Mouse (Mus musculus): ENCODE measurements around the gene Gtf2a2.

Gene Gtf2a2

DNA sequence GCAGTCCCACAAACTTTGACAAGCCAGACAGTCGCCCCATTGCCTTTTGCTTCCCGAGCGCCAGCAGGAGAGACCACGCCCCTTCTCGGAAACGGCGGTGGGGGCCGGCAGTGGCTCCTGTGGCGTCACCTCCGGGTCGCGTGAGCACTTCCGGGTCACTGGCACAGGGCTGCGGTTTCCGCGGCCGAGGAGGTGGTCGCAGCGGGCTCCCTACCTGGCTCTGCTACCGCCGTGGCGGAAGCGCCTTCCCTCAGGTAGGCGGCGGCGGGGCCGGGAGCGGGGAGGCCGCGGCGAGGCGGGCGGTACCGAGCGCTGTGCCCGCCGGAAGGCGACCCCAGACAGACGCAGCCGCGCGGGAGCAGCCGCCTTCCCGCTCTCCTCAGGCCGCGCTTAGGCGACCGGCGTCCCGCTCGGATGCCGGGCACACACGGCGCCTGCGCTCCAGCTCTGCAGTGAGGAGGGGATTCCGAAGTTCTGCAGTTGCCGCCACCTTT, at the start of gene Gtf2a2:
Gene Gtf2a2, plus strand, starts transcription at position 143 of the 494 bp plus-strand sequence.
- peak; percentile 97 for DNase-seq

DNA sequence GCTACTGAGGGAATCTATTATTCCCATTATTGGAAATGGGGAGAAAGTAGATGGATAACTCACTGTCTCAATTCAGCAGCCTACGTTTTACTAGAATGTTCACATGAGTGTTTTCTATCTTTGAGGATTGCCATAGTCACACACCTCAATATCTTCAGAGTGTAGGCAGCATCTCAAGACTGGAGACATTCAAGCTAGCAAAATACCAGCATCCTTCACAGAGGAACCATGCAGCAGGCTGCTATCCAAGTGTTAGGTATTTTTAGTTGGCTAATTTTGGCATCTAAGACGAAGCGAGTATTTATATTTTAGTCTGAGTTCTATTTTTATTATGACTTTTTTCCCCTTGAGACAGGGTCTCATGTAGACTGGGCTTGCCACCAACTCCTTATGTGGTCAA, 48.0 kb upstream of the Gtf2a2 start:
- DNase-seq, result no peak

DNA sequence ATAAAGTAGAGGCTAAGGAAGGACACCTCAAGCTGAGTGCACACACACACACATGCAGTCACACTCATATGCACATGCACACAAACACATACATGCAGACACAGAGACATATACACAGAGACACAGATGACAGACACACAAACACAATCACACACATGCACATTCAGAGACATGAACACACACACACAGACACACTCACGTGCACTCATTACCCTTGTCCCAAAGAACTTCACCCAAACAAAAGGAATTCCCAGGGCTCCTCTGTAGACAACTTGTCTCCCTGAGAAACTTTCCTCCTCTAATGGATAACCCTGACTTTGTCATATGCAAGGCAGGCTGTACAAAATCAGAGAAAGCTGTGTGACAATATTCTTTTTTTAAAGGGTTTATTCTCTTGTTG, 26.8 kb upstream of the Gtf2a2 start:
- DNase-seq, result no peak

DNA sequence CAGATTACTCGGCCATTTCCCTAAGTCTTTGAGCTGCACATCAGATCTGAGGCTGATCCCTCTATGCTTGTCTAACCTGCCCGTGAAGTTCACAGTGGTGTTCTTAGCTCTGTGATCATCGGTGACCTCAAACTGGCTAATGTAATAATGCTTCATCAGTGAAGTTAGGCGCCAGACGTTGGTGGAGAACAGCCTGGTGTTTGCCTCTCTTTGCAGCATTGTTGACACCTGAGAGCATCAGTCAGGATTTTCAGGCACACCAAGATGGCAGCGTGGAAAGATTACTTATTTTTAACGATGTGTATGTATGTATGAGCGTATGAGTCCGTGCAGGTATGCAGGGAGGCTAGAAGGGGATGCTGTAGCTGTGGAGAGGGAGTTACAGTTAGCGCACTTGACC, 26.3 kb upstream of the Gtf2a2 start:
- no peak for DNase-seq

- DNase-seq, result no peak
These were observed 25.8 kb upstream of the Gtf2a2 start for GRCm38 (mm10) chr9:69986571-69986970.

DNA sequence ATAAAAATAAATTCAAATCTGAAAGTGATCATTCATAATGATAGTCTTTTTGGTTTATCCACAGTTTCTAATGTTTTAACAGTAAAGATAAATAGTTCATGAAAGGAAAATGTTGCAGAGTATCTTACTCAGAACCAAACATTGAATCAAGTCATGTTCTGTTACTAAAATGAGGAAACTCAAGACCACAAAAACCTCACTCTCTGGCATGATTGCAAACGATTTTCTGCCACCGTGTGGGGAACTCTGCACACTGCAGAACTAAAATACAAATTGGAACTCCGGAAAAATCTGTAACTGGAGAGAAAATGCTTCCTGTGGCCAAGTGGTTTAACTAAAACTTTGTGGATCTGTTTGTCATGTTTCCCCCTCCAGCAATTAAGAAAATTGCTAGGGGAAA, 24.8 kb upstream of the Gtf2a2 start:
- DNase-seq, result peak; percentile 81

GRCm38 (mm10) chr9:69988706-69989302, 23.5 kb upstream of the Gtf2a2 start:
- DNase-seq, result no peak

DNA sequence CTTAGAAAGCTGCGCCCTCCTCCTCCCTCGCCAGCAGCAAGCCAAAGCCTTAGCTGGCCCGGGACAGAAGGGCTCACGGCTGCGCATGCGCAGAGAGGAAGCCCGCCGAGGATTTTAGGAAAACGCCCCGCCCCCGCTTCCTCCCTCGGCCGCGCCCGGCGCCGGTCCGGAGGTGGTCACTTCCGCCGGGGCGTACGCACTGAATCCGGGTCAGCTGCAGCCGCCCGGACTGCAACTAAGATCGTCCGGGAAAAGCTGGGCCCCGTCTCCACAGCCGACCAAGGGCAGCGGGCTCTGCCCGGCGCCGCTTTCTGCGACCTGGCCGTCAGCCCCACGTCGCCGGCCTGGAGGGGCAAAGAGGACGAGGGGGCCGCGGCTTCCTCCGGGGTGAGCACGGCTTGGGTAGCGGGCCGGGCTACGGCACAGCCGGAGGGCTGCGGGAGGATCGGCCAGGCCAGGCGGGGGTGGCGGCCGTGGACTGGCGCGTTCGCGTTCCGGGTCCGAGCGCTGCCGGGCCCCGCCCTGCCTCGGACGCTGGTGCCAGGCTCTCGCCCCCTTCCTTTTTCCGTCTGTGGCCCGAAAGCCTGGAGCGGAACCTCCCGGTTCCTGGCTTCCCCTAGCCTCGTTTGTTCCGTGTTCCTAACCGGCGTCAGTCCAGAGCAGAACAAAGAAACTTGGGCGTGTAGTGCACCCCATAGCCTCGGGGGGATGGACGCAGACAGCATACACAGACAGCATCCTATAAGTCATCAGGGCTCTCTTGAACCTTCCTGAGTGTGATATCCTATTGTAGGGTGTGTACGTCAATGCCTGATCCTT, 22.8 kb upstream of the Gtf2a2 start, which contains the start of gene Bnip2:
Gene Bnip2, plus strand, starts transcription at position 164 of the 819 bp plus-strand sequence.
- peak; percentile 97 for DNase-seq

DNA sequence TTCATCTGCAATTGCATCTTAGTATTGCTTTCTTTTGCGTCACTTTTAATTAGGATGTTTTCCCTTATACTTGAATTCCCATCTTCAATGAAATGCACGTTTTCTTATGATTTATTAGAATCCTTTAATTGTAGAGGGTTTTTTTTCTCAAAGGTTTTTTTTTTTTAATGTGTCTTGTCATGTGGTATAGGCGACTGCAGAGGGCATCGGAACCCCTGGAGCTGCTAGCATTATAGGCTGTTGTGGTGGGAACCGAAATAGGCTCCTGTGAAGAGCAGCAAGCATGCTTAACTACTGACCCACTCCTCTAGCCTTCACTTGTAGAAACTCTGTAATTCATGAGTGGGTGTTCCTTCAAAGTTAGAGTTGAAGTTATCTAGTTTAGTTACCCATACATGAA, 22.0 kb upstream of the Gtf2a2 start:
- DNase-seq, result no peak

- DNase-seq, result no peak
These were observed 19.5 kb upstream of the Gtf2a2 start for GRCm38 (mm10) chr9:69992841-69993277.

DNA sequence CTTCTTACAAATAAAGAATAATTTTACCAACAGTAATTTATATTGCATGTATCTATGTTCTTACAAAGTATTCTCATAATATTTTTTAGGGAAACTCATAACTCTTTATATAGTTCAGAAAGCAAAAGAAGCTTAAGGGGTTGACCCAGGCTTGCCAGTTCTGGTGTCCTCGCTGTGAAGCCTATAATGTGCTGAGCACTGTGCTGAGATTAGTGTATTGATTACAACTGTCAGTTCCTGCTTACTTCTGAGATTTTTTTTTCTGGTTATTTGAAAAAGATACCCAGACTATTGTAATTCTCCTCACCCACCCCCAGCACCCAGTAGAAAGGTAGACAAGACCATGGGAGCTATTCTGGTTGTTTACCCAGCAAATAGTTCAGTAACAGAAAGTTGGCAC, 18.9 kb upstream of the Gtf2a2 start:
- DNase-seq, result no peak

GRCm38 (mm10) chr9:69994547-69994946, 17.8 kb upstream of the Gtf2a2 start:
- DNase-seq, result no peak

DNA sequence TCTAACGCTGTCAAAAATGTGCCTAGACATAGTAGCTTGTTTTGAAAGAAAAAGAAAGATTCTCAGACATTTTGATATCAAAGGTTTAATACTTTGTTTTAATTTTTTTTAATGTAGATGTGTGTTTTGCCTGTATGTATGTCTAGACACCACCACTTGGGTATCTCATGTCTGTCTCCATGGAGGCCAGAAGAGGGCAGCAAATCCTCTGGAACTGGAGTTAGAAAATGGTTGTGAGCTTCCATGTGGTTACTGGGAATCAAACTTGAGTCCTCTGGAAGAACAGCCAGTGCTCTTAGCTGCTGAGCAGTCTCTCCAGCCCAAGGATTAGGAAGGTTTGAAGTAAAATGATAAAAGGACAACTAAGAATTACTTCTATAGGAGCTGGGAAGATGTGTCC, 13.0 kb upstream of the Gtf2a2 start:
- no peak for DNase-seq

DNA sequence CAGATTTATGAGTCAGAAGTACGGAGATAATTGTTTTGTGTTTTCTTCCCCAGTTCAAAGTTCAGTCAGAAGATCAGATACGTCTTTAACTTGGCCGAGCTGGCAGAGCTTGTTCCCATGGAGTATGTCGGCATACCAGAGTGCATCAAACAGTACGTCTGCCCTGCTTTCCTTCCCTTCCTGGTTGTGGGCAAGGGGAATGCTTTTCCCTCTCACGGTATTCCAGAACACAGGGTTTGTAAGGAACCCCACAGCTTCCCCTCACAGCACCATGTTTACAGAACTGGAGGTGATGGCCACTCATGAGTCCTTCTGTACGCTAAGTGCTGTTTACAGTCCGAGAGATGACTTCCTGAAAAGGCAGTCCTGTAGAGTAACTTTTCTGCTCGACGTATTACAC, 8.8 kb upstream of the Gtf2a2 start:
- DNase-seq, result no peak

- no peak for DNase-seq
These were observed 5.4 kb upstream of the Gtf2a2 start for GRCm38 (mm10) chr9:70006984-70007383.

DNA sequence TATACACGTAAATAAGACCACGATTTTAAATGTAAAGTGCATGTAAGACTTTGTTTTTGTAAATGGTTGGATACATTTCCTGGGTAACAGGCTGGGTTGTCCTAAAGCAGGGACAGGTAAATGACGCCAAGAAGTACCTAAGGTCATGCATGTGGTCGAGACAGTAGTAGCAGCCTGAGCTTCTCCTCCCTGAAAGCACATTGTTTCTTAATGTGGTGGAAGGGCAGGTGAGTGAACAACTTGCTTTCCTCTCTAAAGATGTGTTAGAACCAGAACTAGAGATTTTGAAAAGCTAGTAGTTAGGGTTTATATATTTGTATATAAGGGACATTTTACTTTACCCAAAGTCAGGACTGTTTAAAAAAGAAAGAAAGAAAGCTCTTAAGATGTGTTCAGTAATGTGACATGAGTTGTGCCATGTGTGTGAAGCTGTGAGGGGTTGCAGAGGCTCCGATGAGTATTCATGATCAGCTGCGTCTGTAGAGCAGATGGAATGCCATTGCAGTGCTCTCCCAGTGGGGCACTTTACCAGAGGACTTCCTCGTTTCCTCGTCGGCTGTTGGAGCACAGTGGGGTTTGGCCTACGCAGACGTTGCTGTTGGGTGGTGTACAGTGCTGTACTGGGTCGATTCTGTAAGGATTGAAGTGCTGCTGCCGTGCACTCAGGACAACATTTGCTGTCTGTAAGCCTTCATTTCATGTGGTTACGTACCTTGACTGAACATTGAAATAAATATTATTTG, 4.7 kb upstream of the Gtf2a2 start:
- no peak for DNase-seq

DNA sequence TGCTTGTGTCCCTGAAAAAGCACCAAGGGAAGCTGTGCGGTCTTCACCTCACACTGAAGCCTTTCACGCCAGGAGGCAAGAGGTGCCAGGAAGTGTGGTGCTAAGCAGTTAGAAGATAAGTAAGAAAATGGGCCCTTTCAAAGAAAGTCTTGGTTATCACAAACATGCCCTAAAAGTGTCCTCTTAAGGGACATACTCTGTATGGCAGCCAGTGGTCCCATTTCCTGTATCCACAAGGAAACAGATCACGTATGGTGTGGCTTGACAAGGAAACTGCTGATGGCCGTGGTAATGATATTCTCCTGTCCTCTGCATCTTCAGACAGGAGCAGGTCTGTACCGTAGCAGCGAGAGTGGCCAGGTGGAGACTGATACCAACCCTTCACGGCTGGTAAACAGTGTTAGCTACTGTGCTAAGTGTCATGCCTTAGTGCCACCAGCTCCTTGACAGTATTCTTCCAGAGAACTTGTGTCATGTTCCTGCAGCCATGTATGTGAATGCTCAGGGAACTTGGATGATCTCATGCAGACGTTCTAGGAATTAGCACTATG, 2.5 kb upstream of the Gtf2a2 start:
- no peak for DNase-seq

- DNase-seq, result no peak
These were observed 1.4 kb upstream of the Gtf2a2 start for GRCm38 (mm10) chr9:70010781-70011473.

DNA sequence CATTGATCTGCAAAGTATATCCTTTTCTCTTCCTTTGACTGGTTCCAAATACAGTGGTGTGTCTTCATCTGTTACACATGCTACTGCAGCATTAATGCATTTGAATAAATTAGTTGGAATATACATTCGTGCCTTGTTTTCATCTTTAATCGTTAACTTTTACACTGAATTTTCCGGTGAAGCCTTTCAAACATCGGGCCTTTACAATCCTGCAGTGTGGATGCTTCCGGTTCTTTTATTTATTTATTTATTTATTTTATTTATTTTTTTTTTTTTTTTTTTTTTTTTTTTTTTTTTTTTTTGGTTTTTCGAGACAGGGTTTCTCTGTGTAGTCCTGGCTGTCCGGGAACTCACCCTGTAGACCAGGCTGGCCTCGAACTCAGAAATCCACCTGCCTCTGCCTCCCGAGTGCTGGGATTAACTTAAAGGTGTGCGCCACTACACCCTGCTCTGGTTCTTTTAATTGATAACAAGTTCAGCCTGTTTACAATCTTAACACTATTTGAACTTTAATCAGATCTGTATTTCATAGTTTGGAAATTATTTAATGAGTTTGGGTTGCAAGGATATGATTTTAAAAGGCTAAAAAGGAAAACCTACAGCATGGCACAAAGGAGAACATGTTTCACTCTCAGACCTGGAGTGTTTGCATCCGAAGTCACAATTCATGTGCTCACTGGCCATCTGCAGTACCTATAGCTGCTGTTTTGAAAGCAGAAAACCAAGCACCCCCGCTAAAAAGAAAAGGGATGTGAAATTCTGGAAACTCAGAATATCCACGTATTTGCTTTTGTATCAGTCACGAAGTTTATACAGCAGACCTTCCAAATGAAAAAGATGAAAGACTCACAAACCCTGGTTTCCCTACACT, 578 bp upstream of the Gtf2a2 start:
- no peak for DNase-seq

- no peak for DNase-seq
These were observed 3.3 kb downstream of the Gtf2a2 start for GRCm38 (mm10) chr9:70015632-70016031.

DNA sequence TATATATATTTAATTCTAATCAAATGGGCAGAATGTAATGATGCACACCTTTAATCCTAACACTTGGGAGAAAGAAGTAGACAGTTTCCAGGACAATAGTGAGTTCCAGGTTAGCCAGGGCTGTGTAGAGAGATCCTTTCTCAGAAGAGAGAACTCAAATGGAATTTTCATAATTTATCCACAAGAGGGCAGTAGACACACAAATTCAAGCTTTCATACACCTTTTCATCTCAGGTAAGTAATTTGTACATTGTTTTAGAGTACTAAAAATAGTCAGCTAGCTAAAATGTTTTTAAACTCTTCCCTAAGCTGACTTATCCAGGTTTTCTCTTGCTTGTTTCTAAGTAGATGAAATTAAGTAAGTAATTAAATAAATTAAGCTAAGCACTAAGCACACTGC, 6.5 kb downstream of the Gtf2a2 start:
- no peak for DNase-seq

- no peak for DNase-seq
These were observed 9.3 kb downstream of the Gtf2a2 start for GRCm38 (mm10) chr9:70021610-70022009.

Measured in lung, postnatal 10 days (tissue).